Mouse (Mus musculus): ENCODE data around the gene Ocm.

DNA sequence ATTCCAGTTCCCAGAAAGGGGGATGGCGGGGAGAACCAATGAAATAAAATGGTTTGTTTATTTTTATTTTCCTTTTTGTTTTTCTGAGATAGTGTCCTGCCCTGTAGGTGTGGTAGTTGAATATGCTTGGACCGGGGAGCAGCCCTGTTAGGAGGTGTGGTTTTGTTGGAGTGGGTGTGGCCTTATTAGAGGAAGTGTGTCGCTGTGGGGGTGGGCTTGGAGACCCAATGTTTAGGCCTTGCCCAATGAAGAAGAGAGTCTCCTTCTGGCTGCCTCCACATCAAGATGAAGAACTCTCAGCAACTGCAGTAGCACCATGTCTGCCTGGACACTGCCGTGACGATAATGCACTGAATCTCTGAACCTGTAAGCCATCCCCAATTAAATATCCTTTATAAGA is 13.4 kb upstream of the Ocm start:
- TF ChIP-seq CTCF (conservative IDR thresholded peaks at IDR 0.05; ENCODE audit: insufficient read depth, insufficient read length, low read depth, low read length) (no peak), POLR2A (IDR thresholded peaks at IDR 0.05; ENCODE audit: low read depth, low read length) (no peak)
